Mouse (Mus musculus) neural tube, embryonic 12.5 days (tissue): ENCODE results near the gene Hist1h2ak. TPM values are rescaled to one million over a fixed set of nuclear protein-coding genes. Genes with fewer than 3 reads are reported as not detected.
"Not testable (repeated sequence)": the region's sequence is repeated elsewhere in the genome, so short reads cannot be mapped to it uniquely, and the experiment has no call there.

ENCODE experiments used
- ATAC-seq: fragments of 200-750 bp; cut with Nextera tagmentation; 2 replicates; pipeline ENCODE4 v1.8.0; 2017; ENCODE audit warnings: low read depth, mild to moderate bottlenecking, moderate TSS enrichment, moderate library complexity; ENCODE audit not compliant: low FRiP score
- H3K27ac ChIP-seq: fragments of 300-500 bp; sonication (generic); 2 replicates; pipeline ENCODE4 v1.5.1; 2016
- H3K27me3 ChIP-seq: fragments of 300-500 bp; sonication (generic); replicated peaks from 2 replicates; pipeline ENCODE4 v1.6.1; 2016; ENCODE audit warnings: mild to moderate bottlenecking
- H3K36me3 ChIP-seq: fragments of 300-500 bp; sonication (generic); 2 replicates; pipeline ENCODE4 v1.6.1; 2016; ENCODE audit warnings: mild to moderate bottlenecking
- H3K4me1 ChIP-seq: fragments of 300-500 bp; sonication (generic); 2 replicates; pipeline ENCODE4 v1.6.1; 2016
- H3K4me2 ChIP-seq: fragments of 300-500 bp; sonication (generic); replicated peaks from 2 replicates; pipeline ENCODE4 v1.6.1; 2016; ENCODE audit warnings: mild to moderate bottlenecking
- H3K4me3 ChIP-seq: fragments of 300-500 bp; sonication (generic); 2 replicates; pipeline ENCODE4 v1.5.1; 2016
- H3K9ac ChIP-seq: fragments of 300-500 bp; sonication (generic); 2 replicates; pipeline ENCODE4 v1.6.1; 2016; ENCODE audit warnings: mild to moderate bottlenecking
- H3K9me3 ChIP-seq: fragments of 300-500 bp; sonication (generic); 2 replicates; pipeline ENCODE4 v1.6.1; 2016; ENCODE audit warnings: mild to moderate bottlenecking
- WGBS: fragments of 180-500 bp; shearing (Covaris S2); methylation state at CpG from one replicate; pipeline ENCODE4 v1.1.7; 2016; 5-methylcytosine and 5-hydroxymethylcytosine counted together
- polyA plus RNA-seq: library from polyadenylated mRNA; unstranded; fragments of >200 nt; fragmentation: Nextera tagmentation; extraction: Ambion mirVana; gene quantifications from 2 replicates; pipeline ENCODE4 v1.2.1, GENCODE M21; 2016

Gene Hist1h2ak
- polyA plus RNA-seq, 1 experiment from 2014 or later = 18.4 TPM

- Histone ChIP-seq H3K27me3 (no peaks in the 10 kb centered on the region), H3K9me3 (no peaks in the 10 kb centered on the region), H3K36me3 (no peaks in the 10 kb centered on the region), H3K4me1 (0 out of 2 replicates have a peak, but pooled peaks cover 7% of the 10 kb centered on the region), H3K27ac (no peak overlapping the region), H3K4me2 (no peak overlapping the region), H3K4me3 (no peak overlapping the region), H3K9ac (no peak overlapping the region)
- ATAC-seq = peak; percentile 65
- 17% methylated on average over 11 of the region's 11 CpGs for WGBS
Measured at GRCm38 (mm10) chr13:21727948-21728572, 25.6 kb downstream of the Hist1h2ak start.

- ATAC-seq = no peak
- Histone ChIP-seq H3K27me3 (no peaks in the 10 kb centered on the region), H3K4me3 (no peak overlapping the region), H3K9ac (no peak overlapping the region), H3K36me3 (no peaks in the 10 kb centered on the region), H3K27ac (no peak overlapping the region), H3K4me1 (peaks cover 17% of the 10 kb centered on the region), H3K4me2 (peak overlapping the region; percentile 60), H3K9me3 (no peaks in the 10 kb centered on the region)
- 27% methylated on average over 5 of the region's 5 CpGs for WGBS
Measured at GRCm38 (mm10) chr13:21722993-21723836, 30.4 kb downstream of the Hist1h2ak start.

GRCm38 (mm10) chr13:21722373-21722925 is 31.2 kb downstream of the Hist1h2ak start:
- Histone ChIP-seq H3K4me1 (peaks cover 13% of the 10 kb centered on the region), H3K9me3 (no peaks in the 10 kb centered on the region), H3K36me3 (no peaks in the 10 kb centered on the region), H3K9ac (peak overlapping the region; percentile 54), H3K27me3 (no peaks in the 10 kb centered on the region), H3K27ac (peak overlapping the region; percentile 57; the same call in 1 of the 2 replicates), H3K4me3 (peak overlapping the region; percentile 32), H3K4me2 (peak overlapping the region; percentile 60)
- 3% methylated on average over 11 of the region's 11 CpGs for WGBS
- ATAC-seq = peak; percentile 38

- Histone ChIP-seq H3K4me2 (peak within 1 kb of the TSS; percentile 60), H3K4me1 (peaks cover 13% of the 10 kb centered on the region), H3K9ac (peak within 1 kb of the TSS; percentile 54), H3K27ac (peak within 1 kb of the TSS; percentile 57; the same call in 1 of the 2 replicates), H3K4me3 (peak within 1 kb of the TSS; percentile 36)
- not testable (repeated sequence) for H3K27me3 ChIP-seq, H3K36me3 ChIP-seq, H3K9me3 ChIP-seq
- WGBS = under 1% methylated on average over 37 of the region's 37 CpGs
- ATAC-seq = peak; percentile 96
Measured at GRCm38 (mm10) chr13:21721757-21722372, 31.8 kb downstream of the Hist1h2ak start, which contains the start of gene Hist1h2bm. TSS of gene Hist1h2bm (plus strand) at chr13:21722044.

- 1% methylated on average over 24 of the region's 44 CpGs for WGBS
- peak; percentile 15 for ATAC-seq
- peak overlapping the region; percentile 36 for H3K4me3 ChIP-seq
- peak overlapping the region; percentile 49 for H3K9ac ChIP-seq
- peaks cover 13% of the 10 kb centered on the region for H3K4me1 ChIP-seq
- peak overlapping the region; percentile 60 for H3K4me2 ChIP-seq
- not testable (repeated sequence) for H3K36me3 ChIP-seq, H3K9me3 ChIP-seq, H3K27me3 ChIP-seq, H3K27ac ChIP-seq
Measured at GRCm38 (mm10) chr13:21721107-21721756, 32.4 kb downstream of the Hist1h2ak start.

- H3K4me3 ChIP-seq = peak overlapping the region; percentile 44
Measured at GRCm38 (mm10) chr13:21718381-21719080, 35.1 kb downstream of the Hist1h2ak start.

GRCm38 (mm10) chr13:21717397-21718357 is 36.0 kb downstream of the Hist1h2ak start, which contains the start of gene Hist1h3h:
TSS of gene Hist1h3h (plus strand) at chr13:21717659.
- H3K36me3 ChIP-seq, H3K27me3 ChIP-seq, H3K9me3 ChIP-seq: not testable (repeated sequence)
- Histone ChIP-seq H3K4me2 (peak within 1 kb of the TSS; percentile 74), H3K27ac (peak within 1 kb of the TSS; percentile 88), H3K4me1 (peaks cover 22% of the 10 kb centered on the region), H3K9ac (peak within 1 kb of the TSS; percentile 70), H3K4me3 (peak within 1 kb of the TSS; percentile 44)
- ATAC-seq = peak; percentile 45
- under 1% methylated on average over 28 of the region's 56 CpGs for WGBS

More at GRCm38 (mm10) chr13:21718381-21719080, 35.1 kb downstream of the Hist1h2ak start:
- no peaks in the 10 kb centered on the region for H3K36me3 ChIP-seq
- WGBS = 58% methylated on average over 4 of the region's 4 CpGs
- H3K27ac ChIP-seq = no peak overlapping the region
- no peaks in the 10 kb centered on the region for H3K27me3 ChIP-seq
- H3K9me3 ChIP-seq = no peaks in the 10 kb centered on the region
- H3K4me1 ChIP-seq = peaks cover 22% of the 10 kb centered on the region
- peak overlapping the region; percentile 70 for H3K9ac ChIP-seq
- no peak for ATAC-seq
- H3K4me2 ChIP-seq = peak overlapping the region; percentile 72

- WGBS = 0% methylated on average over 18 of the region's 38 CpGs
- Histone ChIP-seq H3K4me2 (peak overlapping the region; percentile 74), H3K9ac (peak overlapping the region; percentile 69), H3K4me3 (peak overlapping the region; percentile 44), H3K4me1 (peaks cover 22% of the 10 kb centered on the region), H3K27ac (peak overlapping the region; percentile 88)
- H3K27me3 ChIP-seq, H3K9me3 ChIP-seq, H3K36me3 ChIP-seq: not testable (repeated sequence)
- peak; percentile 35 for ATAC-seq
Measured at GRCm38 (mm10) chr13:21716540-21717391, 36.9 kb downstream of the Hist1h2ak start.

- peak; percentile 91 for ATAC-seq
- H3K9me3 ChIP-seq, H3K27me3 ChIP-seq, H3K36me3 ChIP-seq: not testable (repeated sequence)
- peak within 1 kb of the TSS; percentile 88 for H3K27ac ChIP-seq
- peak within 1 kb of the TSS; percentile 44 for H3K4me3 ChIP-seq
- peak within 1 kb of the TSS; percentile 74 for H3K4me2 ChIP-seq
- peak within 1 kb of the TSS; percentile 69 for H3K9ac ChIP-seq
- WGBS = under 1% methylated on average over 38 of the region's 50 CpGs
- peaks cover 19% of the 10 kb centered on the region for H3K4me1 ChIP-seq
Measured at GRCm38 (mm10) chr13:21715864-21716539, 37.6 kb downstream of the Hist1h2ak start, which contains the start of the genes Hist1h2bl and Hist1h2ai. TSS of gene Hist1h2bl (minus strand) at chr13:21716143. TSS of gene Hist1h2ai (plus strand) at chr13:21716422.
